Mouse (Mus musculus) thymus, adult 2 months (tissue): ENCODE data around the gene Lcp2. TPM values are rescaled to one million over a fixed set of nuclear protein-coding genes. Genes with fewer than 3 reads are reported as not detected.

Source experiments
- DNase-seq: peaks from one replicate; pipeline ENCODE4 v3.0.0; 2021
- H3K27ac ChIP-seq: fragments of 200-500 bp; 2 replicates; pipeline ENCODE4 v1.5.1; 2012; ENCODE audit warnings: low read length, control low read depth; ENCODE audit not compliant: control insufficient read depth, insufficient read depth
- H3K27me3 ChIP-seq: fragments of 200-500 bp; 2 replicates; pipeline ENCODE4 v1.6.1; 2012; ENCODE audit warnings: mild to moderate bottlenecking, low read length, moderate library complexity, mixed read lengths; ENCODE audit not compliant: control insufficient read depth, insufficient read depth
- H3K36me3 ChIP-seq: fragments of 200-500 bp; 2 replicates; pipeline ENCODE4 v1.6.1; 2012; ENCODE audit warnings: mild to moderate bottlenecking, low read length, moderate library complexity; ENCODE audit not compliant: control insufficient read depth, insufficient read depth
- H3K4me1 ChIP-seq: fragments of 200-500 bp; replicated peaks from 2 replicates; pipeline ENCODE4 v1.6.1; 2012; ENCODE audit warnings: low read length; ENCODE audit not compliant: control insufficient read depth, insufficient read depth
- H3K4me3 ChIP-seq: fragments of 200-500 bp; 2 replicates; pipeline ENCODE4 v1.5.1; 2012; ENCODE audit warnings: mild to moderate bottlenecking, low read length, control low read depth, moderate library complexity; ENCODE audit not compliant: control insufficient read depth, insufficient read depth
- CTCF ChIP-seq: fragments of 200-500 bp; IDR thresholded peaks from 2 replicates; pipeline ENCODE4 v1.5.1; 2012; ENCODE audit warnings: mild to moderate bottlenecking, control low read depth, low read length, moderate library complexity, borderline replicate concordance; ENCODE audit not compliant: control insufficient read depth, poor library complexity, insufficient read depth; ENCODE audit errors: extremely low read depth
- POLR2A ChIP-seq: fragments of 200-500 bp; IDR thresholded peaks from 2 replicates; pipeline ENCODE4 v1.6.1; 2012; ENCODE audit warnings: mild to moderate bottlenecking, low read length, control low read depth, moderate library complexity; ENCODE audit not compliant: control insufficient read depth, poor library complexity, insufficient read depth; ENCODE audit errors: extremely low read depth
- WGBS: fragments of 180-500 bp; shearing (Covaris S2); methylation state at CpG from one replicate; pipeline ENCODE4 v1.1.7; 2018; 5-methylcytosine and 5-hydroxymethylcytosine counted together
- polyA plus RNA-seq: library from polyadenylated mRNA; depleted of rRNA; stranded (reverse); fragments of >200 nt; gene quantifications from 2 replicates; pipeline ENCODE4 v1.2.3, GENCODE M21; 2012

Gene Lcp2
- polyA plus RNA-seq, 1 experiment: 153 TPM

DNA sequence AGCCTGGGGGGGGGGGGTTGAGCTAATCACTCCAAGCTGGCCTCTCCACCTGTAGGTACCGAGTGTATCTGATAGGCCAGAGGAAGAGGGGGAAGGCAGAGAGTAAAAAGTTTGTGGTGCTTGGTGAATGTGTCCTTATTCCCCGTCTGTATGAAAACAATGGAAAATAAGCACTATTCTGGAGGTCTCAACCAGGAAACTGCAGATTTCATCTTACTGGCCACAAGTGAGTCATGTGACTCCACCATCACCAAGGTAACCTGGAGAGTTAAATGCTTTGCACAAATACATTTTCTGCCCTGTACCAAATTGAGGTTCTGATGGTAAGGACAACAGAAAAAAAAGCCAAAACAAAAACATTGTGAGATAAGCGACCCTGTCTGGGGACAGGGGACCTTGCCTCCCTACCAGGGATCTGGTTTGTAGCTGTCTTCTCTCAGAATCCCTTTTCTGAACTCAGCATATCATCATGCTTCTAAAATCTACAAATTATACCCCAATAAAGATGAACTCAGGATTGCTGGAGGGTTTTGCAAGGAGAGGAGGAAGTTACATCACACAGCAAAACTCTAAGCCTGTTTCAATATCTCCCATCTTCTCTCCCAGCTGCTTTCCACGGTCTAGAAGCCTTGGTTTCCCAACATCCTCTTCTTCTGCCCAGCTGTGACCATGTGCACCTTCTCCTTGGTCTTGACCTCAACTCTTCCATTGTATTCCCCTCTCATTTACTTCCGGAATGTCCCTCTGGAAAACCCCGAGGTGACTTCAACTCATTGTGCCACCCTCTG lies 6.5 kb downstream of the Lcp2 start:
- Histone ChIP-seq H3K4me3 (no peak overlapping the region), H3K27me3 (no peaks in the 10 kb centered on the region), H3K4me1 (peaks cover 41% of the 10 kb centered on the region), H3K36me3 (peaks cover 72% of the 10 kb centered on the region), H3K27ac (no peak overlapping the region)
- no peak for TF ChIP-seq POLR2A
- TF ChIP-seq CTCF: no peak
- 80% methylated on average over 6 of the region's 6 CpGs for WGBS
- DNase-seq: no peak

DNA sequence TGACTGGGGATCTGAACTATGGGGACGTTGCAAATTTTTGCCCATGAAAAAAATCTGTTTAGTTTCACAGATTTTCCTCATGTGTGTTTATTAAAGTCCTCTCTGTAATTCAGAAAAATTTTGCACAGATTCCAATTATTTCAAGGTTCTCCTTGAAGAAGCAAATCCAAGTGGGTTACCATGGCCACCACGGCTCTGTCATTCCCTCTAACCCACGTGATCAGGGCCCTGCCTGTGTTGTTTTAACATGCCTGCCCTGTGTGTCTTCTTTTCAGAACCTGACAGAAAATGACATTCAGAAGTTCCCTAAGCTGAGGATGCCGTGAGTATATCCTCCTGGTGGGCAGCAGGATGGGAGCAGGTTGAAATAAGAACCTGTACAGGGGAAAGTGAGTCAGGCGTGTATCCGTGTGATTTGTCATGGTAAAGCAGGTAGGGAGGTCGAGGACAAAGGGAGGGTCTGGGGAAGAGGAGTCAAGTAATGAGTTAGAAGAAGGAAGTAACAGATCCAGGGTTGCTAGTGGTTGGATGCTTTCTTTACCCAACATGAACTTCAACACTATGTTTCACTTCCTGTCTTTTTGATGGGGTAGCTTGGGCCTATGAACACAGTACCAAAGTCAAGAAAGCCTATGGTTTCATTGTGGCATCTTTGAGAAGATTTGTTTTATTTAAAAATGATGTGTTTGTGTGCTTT lies 7.5 kb downstream of the Lcp2 start:
- no peak for TF ChIP-seq CTCF
- no peak for TF ChIP-seq POLR2A
- no peak for DNase-seq
- Histone ChIP-seq H3K27me3 (no peaks in the 10 kb centered on the region), H3K4me1 (peaks cover 45% of the 10 kb centered on the region), H3K36me3 (peaks cover 77% of the 10 kb centered on the region), H3K4me3 (no peak overlapping the region), H3K27ac (peak overlapping the region; percentile 60)
- 76% methylated on average over 7 of the region's 7 CpGs for WGBS

DNA sequence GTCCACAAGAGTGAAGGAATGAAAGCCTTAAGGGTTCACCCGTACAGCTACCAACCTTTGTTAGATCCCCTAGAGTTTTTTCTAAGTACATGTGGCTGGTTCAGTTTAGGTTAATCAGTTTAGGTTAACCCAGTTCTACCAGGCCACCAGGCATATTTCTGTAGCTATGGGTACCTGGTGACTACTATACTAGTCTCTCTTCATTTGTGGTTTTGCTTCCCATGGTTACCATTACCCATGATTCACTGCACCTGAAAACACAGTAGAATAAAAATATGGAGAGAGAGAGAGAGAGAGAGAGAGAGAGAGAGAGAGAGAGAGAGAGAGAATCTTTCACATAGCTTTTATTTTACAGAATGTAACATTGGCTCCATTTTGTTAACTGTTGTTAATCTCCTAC lies 10.0 kb downstream of the Lcp2 start:
- H3K27me3 ChIP-seq: no peaks in the 10 kb centered on the region
- 81% methylated on average over 1 of the region's 1 CpGs for WGBS
- no peak overlapping the region for H3K27ac ChIP-seq
- DNase-seq: no peak
- H3K4me1 ChIP-seq: peaks cover 51% of the 10 kb centered on the region
- no peak overlapping the region for H3K4me3 ChIP-seq
- TF ChIP-seq CTCF: no peak
- no peak for TF ChIP-seq POLR2A
- peaks cover 80% of the 10 kb centered on the region for H3K36me3 ChIP-seq

DNA sequence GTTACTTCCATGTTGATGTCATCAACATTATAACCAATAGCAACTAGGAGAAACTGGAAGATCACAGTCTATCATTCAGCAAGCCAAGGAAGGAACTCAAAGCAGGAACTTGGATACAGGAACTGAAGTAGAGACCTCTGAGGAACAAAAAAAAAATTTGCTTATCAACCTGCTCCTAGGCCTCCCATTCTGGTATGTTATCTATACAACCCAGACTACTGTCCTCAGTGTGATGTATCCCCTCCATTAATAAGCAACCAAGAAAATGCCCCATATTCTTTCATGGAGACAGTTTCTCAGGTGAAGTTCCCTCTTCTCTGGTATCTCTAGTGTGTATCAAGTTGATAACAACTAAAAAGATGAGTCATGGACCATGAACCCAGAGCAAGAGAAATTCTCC lies 11.6 kb downstream of the Lcp2 start:
- Histone ChIP-seq H3K27ac (no peak overlapping the region), H3K27me3 (no peaks in the 10 kb centered on the region), H3K4me3 (no peak overlapping the region), H3K36me3 (peaks cover 71% of the 10 kb centered on the region), H3K4me1 (peaks cover 61% of the 10 kb centered on the region)
- no peak for DNase-seq
- TF ChIP-seq POLR2A (no peak), CTCF (no peak)

DNA sequence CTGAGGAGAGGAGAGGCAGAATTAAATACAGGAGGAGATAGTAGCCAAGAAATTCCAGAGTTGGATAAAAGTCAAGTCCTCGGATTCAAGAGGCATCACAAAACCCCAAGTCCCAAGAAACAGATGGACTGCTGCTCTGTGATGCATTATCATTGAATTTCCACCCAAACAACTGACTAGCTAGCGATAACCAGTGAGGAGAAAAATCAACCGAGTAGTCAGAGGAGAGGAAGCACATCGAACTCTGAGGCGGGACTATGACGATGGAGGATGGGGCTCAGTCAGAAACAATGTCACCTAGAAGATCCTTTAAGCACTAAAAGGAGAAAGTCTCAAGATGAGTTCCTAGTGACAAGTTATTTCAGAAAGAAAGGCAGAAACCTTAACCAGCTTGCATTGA lies 12.2 kb downstream of the Lcp2 start:
- H3K36me3 ChIP-seq: peaks cover 65% of the 10 kb centered on the region
- H3K27me3 ChIP-seq: no peaks in the 10 kb centered on the region
- TF ChIP-seq POLR2A: no peak
- TF ChIP-seq CTCF: no peak
- H3K4me3 ChIP-seq: no peak overlapping the region
- 83% methylated on average over 6 of the region's 6 CpGs for WGBS
- peaks cover 60% of the 10 kb centered on the region for H3K4me1 ChIP-seq
- H3K27ac ChIP-seq: no peak overlapping the region
- DNase-seq: no peak

DNA sequence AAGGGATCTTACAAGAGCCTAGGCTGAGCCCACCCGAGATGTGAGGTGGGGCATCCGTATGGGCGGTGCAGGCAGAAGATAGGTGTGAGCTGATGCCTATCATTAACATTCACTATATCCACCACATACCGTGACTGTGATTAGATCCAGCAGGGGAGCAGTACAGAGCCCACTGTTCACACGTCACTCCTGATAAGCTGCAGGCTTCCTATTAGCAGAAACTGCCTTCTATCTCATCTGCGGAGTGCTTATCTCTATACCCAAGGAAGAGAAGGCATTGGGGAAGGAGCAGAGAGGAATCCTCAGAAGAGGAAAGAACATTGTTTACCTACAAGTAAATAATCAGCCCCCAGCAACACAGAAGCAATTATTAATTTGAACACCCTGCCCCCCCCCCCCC lies 15.0 kb downstream of the Lcp2 start:
- Histone ChIP-seq H3K27ac (peak overlapping the region; percentile 95), H3K4me1 (peaks cover 62% of the 10 kb centered on the region), H3K27me3 (no peaks in the 10 kb centered on the region), H3K36me3 (peaks cover 53% of the 10 kb centered on the region), H3K4me3 (no peak overlapping the region)
- no peak for TF ChIP-seq CTCF
- TF ChIP-seq POLR2A: no peak
- WGBS: 89% methylated on average over 6 of the region's 6 CpGs
- no peak for DNase-seq
